ENCODE assay signal across 9 mouse cellular contexts in genomic region chr11:79200502-79200901, GRCm38 (mm10). TPM values are rescaled to one million over a fixed set of nuclear protein-coding genes. Genes with fewer than 3 reads are reported as not detected.
DNase-seq lines count a peak whose midpoint lies in the region; ATAC-seq lines count a peak whose summit lies in the region.
"Had no signal": no experiment of that assay in that cellular context is flagged by ENCODE, and none has a peak within 500 bp of the region (broad histone marks: within the 10 kb centered on the region; RNA-seq: fewer than 3 reads in every experiment).

No protein-coding gene starts in this region.

- H3K27me3 ChIP-seq in liver, embryonic 13.5 days, result 0 out of 2 replicates have a peak, but pooled peaks cover 3% of the 10 kb centered on the region
- peaks cover 6% of the 10 kb centered on the region for H3K27me3 ChIP-seq in liver, embryonic 12.5 days (replicated peaks)
- no peaks in the 10 kb centered on the region for H3K27me3 ChIP-seq in embryonic facial prominence, embryonic 15.5 days
- H3K27me3 ChIP-seq: hindbrain, embryonic 15.5 days had no signal

- no peak for ATAC-seq in liver, embryonic 13.5 days (ENCODE audit: low read depth)
- no peak for ATAC-seq in liver, embryonic 12.5 days
- ATAC-seq in embryonic facial prominence, embryonic 15.5 days (ENCODE audit: insufficient number of reproducible peaks, low FRiP score, low TSS enrichment, low read depth), result peak; percentile 61; the same call in 1 of the 2 replicates
- no peak for ATAC-seq in inflammation-experienced regulatory T-cells, adult 6 months

- no peak overlapping the region for H3K9ac ChIP-seq in liver, embryonic 13.5 days
- H3K9ac ChIP-seq in liver, embryonic 12.5 days, result no peak overlapping the region
- H3K9ac ChIP-seq in embryonic facial prominence, embryonic 15.5 days, result no peak overlapping the region
- H3K9ac ChIP-seq: hindbrain, embryonic 15.5 days had no signal

- DNase-seq in cerebellum, postnatal 25 days, result peak; percentile 29 to 39
- DNase-seq in cerebellum, adult 11-12 months, result no peak
- DNase-seq in liver, embryonic 13.5 days, result no peak
- peak; percentile 66 for DNase-seq in mesoderm, embryonic 11.5 days (ENCODE audit: low read depth, low spot score)
- DNase-seq in layer of hippocampus, adult 8-10 months (ENCODE audit: low spot score in 2 of 2), result no peak

- no peak overlapping the region for H3K4me2 ChIP-seq in liver, embryonic 13.5 days
- H3K4me2 ChIP-seq in liver, embryonic 12.5 days, result no peak overlapping the region
- no peak overlapping the region for H3K4me2 ChIP-seq in embryonic facial prominence, embryonic 15.5 days (replicated peaks)
- H3K4me2 ChIP-seq: hindbrain, embryonic 15.5 days had no signal

- WGBS in liver, embryonic 13.5 days (ENCODE audit: insufficient replicate concordance), result 62% methylated on average over 7 of the region's 7 CpGs
- WGBS in liver, embryonic 12.5 days (ENCODE audit: insufficient replicate concordance), result 48% methylated on average over 7 of the region's 7 CpGs
- WGBS in embryonic facial prominence, embryonic 15.5 days, result 8% methylated on average over 7 of the region's 7 CpGs

- peaks cover 3% of the 10 kb centered on the region; the same call in 1 of the 2 replicates for H3K4me1 ChIP-seq in liver, embryonic 13.5 days (replicated peaks)
- no peaks in the 10 kb centered on the region for H3K4me1 ChIP-seq in liver, embryonic 12.5 days
- peaks cover 44% of the 10 kb centered on the region for H3K4me1 ChIP-seq in embryonic facial prominence, embryonic 15.5 days
- H3K4me1 ChIP-seq: hindbrain, embryonic 15.5 days had no signal

- H3K36me3 ChIP-seq in liver, embryonic 13.5 days, result no peaks in the 10 kb centered on the region
- no peaks in the 10 kb centered on the region for H3K36me3 ChIP-seq in liver, embryonic 12.5 days
- H3K36me3 ChIP-seq in embryonic facial prominence, embryonic 15.5 days, result no peaks in the 10 kb centered on the region
- H3K36me3 ChIP-seq: hindbrain, embryonic 15.5 days had no signal

- H3K9me3 ChIP-seq in liver, embryonic 13.5 days (replicated peaks), result no peaks in the 10 kb centered on the region
- no peaks in the 10 kb centered on the region for H3K9me3 ChIP-seq in liver, embryonic 12.5 days (replicated peaks)
- no peaks in the 10 kb centered on the region for H3K9me3 ChIP-seq in embryonic facial prominence, embryonic 15.5 days (replicated peaks)
- H3K9me3 ChIP-seq: hindbrain, embryonic 15.5 days had no signal

- 0 out of 2 replicates have a peak overlapping the region, but pooled peaks have one; percentile 1 for H3K27ac ChIP-seq in liver, embryonic 13.5 days
- no peak overlapping the region for H3K27ac ChIP-seq in liver, embryonic 12.5 days
- H3K27ac ChIP-seq in embryonic facial prominence, embryonic 15.5 days (replicated peaks), result peak overlapping the region; percentile 73; the same call in 1 of the 2 replicates
- H3K27ac ChIP-seq: hindbrain, embryonic 15.5 days had no signal

- H3K4me3 ChIP-seq in liver, embryonic 13.5 days (replicated peaks), result no peak overlapping the region
- H3K4me3 ChIP-seq in liver, embryonic 12.5 days, result no peak overlapping the region
- no peak overlapping the region for H3K4me3 ChIP-seq in embryonic facial prominence, embryonic 15.5 days (replicated peaks)
- H3K4me3 ChIP-seq: hindbrain, embryonic 15.5 days had no signal

RNA-seq across cellular contexts. Expression of gene Wsb1, which starts 54.0 kb away (rescaled TPM):
- polyA plus RNA-seq in liver, embryonic 13.5 days (2015; fragmentation: Nextera tagmentation; extraction: Ambion mirVana), result 38.0 and 44.7 TPM in 2 replicates
- 56.4 and 61.6 TPM in 2 replicates for polyA plus RNA-seq in liver, embryonic 12.5 days (2016; fragmentation: Nextera tagmentation; extraction: Ambion mirVana)
- 208 and 233 TPM in 2 replicates for polyA plus RNA-seq in embryonic facial prominence, embryonic 15.5 days (2015; fragmentation: Nextera tagmentation; extraction: Ambion mirVana)
- 100 to 1,000 TPM in 2 of 4 experiments, 10 to 100 TPM in 2; 83.5 to 104 (median 100.0) TPM for total RNA-seq in layer of hippocampus, adult 8-10 months (2022)
- 100 to 1,000 TPM in 1 of 3 experiments, 10 to 100 TPM in 2; 76.6 to 101 (median 89.4) TPM for polyA plus RNA-seq in inflammation-experienced regulatory T-cells, adult 6 months (2017; shearing (Covaris generic))

RNA-seq across cellular contexts. Expression of gene Ksr1, which starts 54.3 kb away (rescaled TPM):
- 1.8 and 2.3 TPM in 2 replicates for polyA plus RNA-seq in liver, embryonic 13.5 days (2015; fragmentation: Nextera tagmentation; extraction: Ambion mirVana)
- 2.4 and 3.1 TPM in 2 replicates for polyA plus RNA-seq in liver, embryonic 12.5 days (2016; fragmentation: Nextera tagmentation; extraction: Ambion mirVana)
- polyA plus RNA-seq in embryonic facial prominence, embryonic 15.5 days (2015; fragmentation: Nextera tagmentation; extraction: Ambion mirVana), result 5.6 and 5.8 TPM in 2 replicates
- 100 to 1,000 TPM; 138 to 198 (median 174) TPM for total RNA-seq in layer of hippocampus, adult 8-10 months (2022)
- 1 to 10 TPM; 3.6 to 4.6 (median 3.9) TPM for polyA plus RNA-seq in inflammation-experienced regulatory T-cells, adult 6 months (2017; shearing (Covaris generic))

Comparison
In these comparisons a context has a peak if more than half of its experiments do, and no peak if none do; other contexts are left out.
1. DNase-seq: peak in cerebellum, postnatal 25 days (2 of 2) and mesoderm, embryonic 11.5 days (single experiment); none in cerebellum, adult 11-12 months (single experiment), liver, embryonic 13.5 days (single experiment) and layer of hippocampus, adult 8-10 months (0 of 2).